Mouse (Mus musculus) liver, postnatal 0 days (tissue): ENCODE results near the gene Sirt7. TPM values are rescaled to one million over a fixed set of nuclear protein-coding genes. Genes with fewer than 3 reads are reported as not detected.

Experiments
- ATAC-seq: fragments of 200-750 bp; cut with Nextera tagmentation; 2 replicates; pipeline ENCODE4 v1.8.0; 2017; ENCODE audit warnings: mild to moderate bottlenecking, moderate library complexity
- DNase-seq: peaks from one replicate; pipeline ENCODE4 v3.0.0-alpha.2; 2016
- H3K27ac ChIP-seq: fragments of 300-500 bp; sonication (generic); 2 replicates; pipeline ENCODE4 v1.5.1; 2014; ENCODE audit warnings: antibody characterized with exemption, moderate library complexity, mild to moderate bottlenecking, low read depth
- H3K27me3 ChIP-seq: fragments of 300-500 bp; sonication (generic); 2 replicates; pipeline ENCODE4 v1.6.1; 2014; ENCODE audit warnings: low read length, control low read depth, mixed read lengths; ENCODE audit not compliant: insufficient read depth
- H3K36me3 ChIP-seq: fragments of 300-500 bp; sonication (generic); replicated peaks from 2 replicates; pipeline ENCODE4 v1.6.1; 2014; ENCODE audit warnings: mild to moderate bottlenecking, control low read depth, low read length, moderate library complexity, mixed read lengths; ENCODE audit not compliant: insufficient read depth
- H3K4me1 ChIP-seq: fragments of 300-500 bp; sonication (generic); 2 replicates; pipeline ENCODE4 v1.6.1; 2014; ENCODE audit warnings: antibody characterized with exemption, mild to moderate bottlenecking, control low read depth; ENCODE audit not compliant: insufficient read depth
- H3K4me2 ChIP-seq: fragments of 300-500 bp; sonication (generic); 2 replicates; pipeline ENCODE4 v1.6.1; 2014; ENCODE audit warnings: low read depth, mild to moderate bottlenecking, low read length, moderate library complexity, mixed read lengths
- H3K4me3 ChIP-seq: fragments of 300-500 bp; sonication (generic); 2 replicates; pipeline ENCODE4 v1.5.1; 2014; ENCODE audit warnings: low read depth, low read length
- H3K9ac ChIP-seq: fragments of 300-500 bp; sonication (generic); replicated peaks from 2 replicates; pipeline ENCODE4 v1.6.1; 2014; ENCODE audit warnings: mild to moderate bottlenecking, moderate library complexity
- H3K9me3 ChIP-seq: fragments of 300-500 bp; sonication (generic); 2 replicates; pipeline ENCODE4 v1.6.1; 2016; ENCODE audit warnings: mild to moderate bottlenecking, control low read depth, low read length, mixed read lengths
- CTCF ChIP-seq: sonication (generic); IDR thresholded peaks from 2 replicates; pipeline ENCODE4 v1.5.1; 2016; ENCODE audit warnings: antibody characterized with exemption, low read depth
- EP300 ChIP-seq: IDR thresholded peaks from 2 replicates; pipeline ENCODE4 v1.6.1; 2016; ENCODE audit warnings: antibody characterized with exemption, low read depth, mild to moderate bottlenecking
- WGBS: fragments of 180-500 bp; shearing (Covaris S2); extraction: QIAGEN DNeasy Blood & Tissue Kit; methylation state at CpG from one replicate; pipeline ENCODE4 v1.1.7; 2014; ENCODE audit not compliant: insufficient replicate concordance; 5-methylcytosine and 5-hydroxymethylcytosine counted together
- polyA plus RNA-seq: library from polyadenylated mRNA; unstranded; fragments of >200 nt; fragmentation: Nextera tagmentation; extraction: Ambion mirVana; gene quantifications from 2 replicates; pipeline ENCODE4 v1.2.1, GENCODE M21; 2015

Gene Sirt7
- polyA plus RNA-seq, 1 experiment from 2014 or later: 34.3 TPM

DNA sequence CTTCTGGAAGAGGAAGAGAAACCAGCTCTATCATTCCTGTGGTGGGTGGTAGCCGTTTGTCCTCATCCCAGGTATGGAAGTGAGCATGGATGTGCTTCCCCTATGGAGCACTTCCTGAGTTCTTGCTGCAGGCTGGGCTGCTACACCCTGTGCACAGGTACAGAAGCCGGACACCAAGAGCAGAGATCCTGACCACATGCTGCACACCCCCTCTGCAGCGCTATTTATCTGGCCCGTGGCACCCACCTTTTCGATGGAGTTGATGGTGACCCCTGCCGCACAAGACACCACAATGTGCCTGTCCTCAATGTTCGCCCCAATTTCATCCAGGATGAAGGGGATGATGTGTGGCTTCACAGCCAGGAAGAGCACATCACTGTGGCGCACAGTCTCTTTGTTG, 16.8 kb upstream of the Sirt7 start:
- ATAC-seq (no peak), DNase-seq (no peak)
- H3K4me2 ChIP-seq: no peak overlapping the region
- H3K27me3 ChIP-seq: 0 out of 2 replicates have a peak, but pooled peaks cover 3% of the 10 kb centered on the region
- 76% methylated on average over 8 of the region's 8 CpGs for WGBS
- H3K9me3 ChIP-seq: no peaks in the 10 kb centered on the region
- no peak overlapping the region for H3K27ac ChIP-seq
- no peaks in the 10 kb centered on the region for H3K36me3 ChIP-seq
- TF ChIP-seq CTCF: no peak
- no peak for TF ChIP-seq EP300
- no peak overlapping the region for H3K4me3 ChIP-seq
- peaks cover 14% of the 10 kb centered on the region for H3K4me1 ChIP-seq
- H3K9ac ChIP-seq: no peak overlapping the region

GRCm38 (mm10) chr11:120641255-120641654, 16.2 kb upstream of the Sirt7 start:
- ATAC-seq (no peak), DNase-seq (no peak)
- Histone ChIP-seq H3K4me2 (no peak overlapping the region), H3K4me1 (peaks cover 11% of the 10 kb centered on the region), H3K27me3 (0 out of 2 replicates have a peak, but pooled peaks cover 3% of the 10 kb centered on the region), H3K9ac (no peak overlapping the region), H3K4me3 (no peak overlapping the region), H3K36me3 (no peaks in the 10 kb centered on the region), H3K27ac (no peak overlapping the region), H3K9me3 (no peaks in the 10 kb centered on the region)
- WGBS: 69% methylated on average over 9 of the region's 9 CpGs
- no peak for TF ChIP-seq CTCF
- no peak for TF ChIP-seq EP300

- Histone ChIP-seq H3K4me1 (peaks cover 34% of the 10 kb centered on the region), H3K27me3 (no peaks in the 10 kb centered on the region), H3K27ac (no peak overlapping the region), H3K4me2 (no peak overlapping the region), H3K36me3 (no peaks in the 10 kb centered on the region), H3K4me3 (no peak overlapping the region), H3K9me3 (no peaks in the 10 kb centered on the region), H3K9ac (no peak overlapping the region)
- TF ChIP-seq CTCF (no peak), EP300 (no peak)
- DNase-seq (no peak), ATAC-seq (no peak)
- 84% methylated on average over 5 of the region's 5 CpGs for WGBS
Observed at GRCm38 (mm10) chr11:120634810-120635209, 9.8 kb upstream of the Sirt7 start.

- H3K4me2 ChIP-seq: peak within 1 kb of the TSS; percentile 84
- H3K9ac ChIP-seq: peak within 1 kb of the TSS; percentile 98
- no peaks in the 10 kb centered on the region for H3K27me3 ChIP-seq
- H3K36me3 ChIP-seq: peaks cover 5% of the 10 kb centered on the region
- peaks cover 45% of the 10 kb centered on the region for H3K4me1 ChIP-seq
- DNase-seq (peak; percentile 94), ATAC-seq (peak; percentile 65)
- no peaks in the 10 kb centered on the region for H3K9me3 ChIP-seq
- peak within 1 kb of the TSS; percentile 99 for H3K27ac ChIP-seq
- WGBS: 13% methylated on average over 52 of the region's 58 CpGs
- TF ChIP-seq CTCF: no peak
- TF ChIP-seq EP300: no peak
- peak within 1 kb of the TSS; percentile 96 for H3K4me3 ChIP-seq
Observed at GRCm38 (mm10) chr11:120633520-120634343, 8.7 kb upstream of the Sirt7 start, which contains the start of gene Mafg. Mafg (minus strand) TSS chr11:120633600.

DNA sequence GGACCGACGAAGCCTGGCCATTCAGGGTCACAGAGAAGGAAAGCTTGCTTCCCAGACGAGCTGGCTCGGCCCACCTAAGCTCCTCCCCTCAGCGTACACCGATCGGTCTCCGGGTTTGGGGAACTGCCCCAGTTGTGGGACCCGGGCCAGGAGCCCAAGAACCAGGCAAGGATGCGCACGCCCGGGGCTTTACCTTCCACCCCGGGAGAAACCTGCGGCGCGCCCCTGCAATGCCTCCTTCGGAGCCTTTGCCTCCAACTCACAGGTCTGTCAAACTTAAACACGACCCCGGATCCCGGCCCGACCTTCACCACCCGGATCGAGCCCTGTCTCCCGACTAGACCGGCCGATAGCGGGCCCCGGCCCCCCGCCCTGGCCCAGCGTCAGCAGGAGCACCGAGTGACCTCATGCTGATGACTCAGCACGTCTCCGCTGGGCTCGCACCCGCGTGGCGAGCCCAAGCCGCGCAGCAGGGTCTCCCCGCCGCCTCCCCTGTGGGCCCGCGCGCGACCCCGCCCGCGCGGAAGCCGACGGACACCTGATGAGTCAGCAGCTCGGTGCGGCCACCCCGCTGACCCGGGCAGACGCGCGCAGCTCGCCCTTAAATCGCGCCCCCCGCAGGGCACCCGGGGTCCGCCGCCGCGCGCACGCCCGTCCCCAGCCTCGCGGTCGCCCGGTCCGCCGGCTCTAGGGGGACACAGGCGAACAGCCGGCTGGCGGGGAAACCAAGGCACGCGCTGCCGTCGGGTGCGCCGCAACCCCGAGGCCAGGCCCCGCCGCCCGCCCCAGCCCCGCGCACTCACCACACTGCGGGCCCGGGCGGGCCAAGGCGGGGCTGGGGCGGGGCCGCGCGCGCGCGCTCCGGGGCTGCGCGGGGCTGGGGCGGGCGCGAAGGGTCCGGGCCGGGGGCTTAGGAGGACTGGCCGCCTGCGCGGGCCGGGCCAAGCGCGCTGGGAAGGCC, 7.8 kb upstream of the Sirt7 start:
- ATAC-seq (peak; percentile 61), DNase-seq (peak; percentile 85)
- Histone ChIP-seq H3K27me3 (no peaks in the 10 kb centered on the region), H3K9me3 (no peaks in the 10 kb centered on the region), H3K4me1 (peaks cover 48% of the 10 kb centered on the region), H3K27ac (peak overlapping the region; percentile 99), H3K4me3 (peak overlapping the region; percentile 96), H3K4me2 (peak overlapping the region; percentile 84), H3K36me3 (peaks cover 8% of the 10 kb centered on the region), H3K9ac (peak overlapping the region; percentile 98)
- TF ChIP-seq CTCF (no peak), EP300 (no peak)
- under 1% methylated on average over 73 of the region's 116 CpGs for WGBS
